Mouse (Mus musculus): ENCODE data around the gene Clip1.

GRCm38 (mm10) chr5:123530056-123530455, 154.4 kb downstream of the Clip1 start:
- no peak for TF ChIP-seq CTCF (IDR thresholded peaks at IDR 0.05; ENCODE audit: borderline replicate concordance, insufficient read depth, low read length)
- TF ChIP-seq POLR2A (IDR thresholded peaks at IDR 0.05; ENCODE audit: low read depth, low read length): no peak

Data from embryonic fibroblast, embryonic 13.5 days (primary cell).